Mouse (Mus musculus) hindbrain, embryonic 16.5 days (tissue): Measurements from ENCODE around the gene 1700025C18Rik. TPM values are rescaled to one million over a fixed set of nuclear protein-coding genes. Genes with fewer than 3 reads are reported as not detected.

Experiments
- ATAC-seq: fragments of 200-750 bp; cut with Nextera tagmentation; 2 replicates; pipeline ENCODE4 v1.8.0; 2017; ENCODE audit warnings: moderate TSS enrichment, moderate library complexity
- H3K27ac ChIP-seq: fragments of 300-500 bp; sonication (generic); 2 replicates; pipeline ENCODE4 v1.5.1; 2014; ENCODE audit warnings: low read depth, mild to moderate bottlenecking, control low read depth, low read length, moderate library complexity
- H3K27me3 ChIP-seq: fragments of 300-500 bp; sonication (generic); replicated peaks from 2 replicates; pipeline ENCODE4 v1.6.1; 2014; ENCODE audit warnings: low read length; ENCODE audit not compliant: control insufficient read depth, insufficient read depth
- H3K36me3 ChIP-seq: fragments of 300-500 bp; sonication (generic); 2 replicates; pipeline ENCODE4 v1.6.1; 2014; ENCODE audit warnings: mild to moderate bottlenecking, low read length, moderate library complexity, mixed read lengths; ENCODE audit not compliant: control insufficient read depth, insufficient read depth
- H3K4me1 ChIP-seq: fragments of 300-500 bp; sonication (generic); 2 replicates; pipeline ENCODE4 v1.6.1; 2014; ENCODE audit warnings: low read depth, low read length; ENCODE audit not compliant: control insufficient read depth, insufficient read depth
- H3K4me2 ChIP-seq: fragments of 300-500 bp; sonication (generic); 2 replicates; pipeline ENCODE4 v1.6.1; 2014; ENCODE audit warnings: mild to moderate bottlenecking, low read length, control low read depth, moderate library complexity
- H3K4me3 ChIP-seq: fragments of 300-500 bp; sonication (generic); 2 replicates; pipeline ENCODE4 v1.5.1; 2014; ENCODE audit warnings: mild to moderate bottlenecking, low read length, control low read depth, moderate library complexity
- H3K9ac ChIP-seq: fragments of 300-500 bp; sonication (generic); 2 replicates; pipeline ENCODE4 v1.6.1; 2014; ENCODE audit warnings: low read depth, mild to moderate bottlenecking, control low read depth, low read length, moderate library complexity
- H3K9me3 ChIP-seq: fragments of 300-500 bp; sonication (generic); 2 replicates; pipeline ENCODE4 v1.6.1; 2014; ENCODE audit warnings: mild to moderate bottlenecking, low read length, moderate library complexity; ENCODE audit not compliant: control insufficient read depth
- WGBS: fragments of 180-500 bp; shearing (Covaris S2); extraction: QIAGEN DNeasy Blood & Tissue Kit; methylation state at CpG from one replicate; pipeline ENCODE4 v1.1.7; 2014; 5-methylcytosine and 5-hydroxymethylcytosine counted together
- polyA plus RNA-seq: library from polyadenylated mRNA; unstranded; fragments of >200 nt; fragmentation: Nextera tagmentation; extraction: Ambion mirVana; gene quantifications from 2 replicates; pipeline ENCODE4 v1.2.1, GENCODE M21; 2015

1700025C18Rik gene
- polyA plus RNA-seq, 1 experiment from 2014 or later, result not detected

DNA sequence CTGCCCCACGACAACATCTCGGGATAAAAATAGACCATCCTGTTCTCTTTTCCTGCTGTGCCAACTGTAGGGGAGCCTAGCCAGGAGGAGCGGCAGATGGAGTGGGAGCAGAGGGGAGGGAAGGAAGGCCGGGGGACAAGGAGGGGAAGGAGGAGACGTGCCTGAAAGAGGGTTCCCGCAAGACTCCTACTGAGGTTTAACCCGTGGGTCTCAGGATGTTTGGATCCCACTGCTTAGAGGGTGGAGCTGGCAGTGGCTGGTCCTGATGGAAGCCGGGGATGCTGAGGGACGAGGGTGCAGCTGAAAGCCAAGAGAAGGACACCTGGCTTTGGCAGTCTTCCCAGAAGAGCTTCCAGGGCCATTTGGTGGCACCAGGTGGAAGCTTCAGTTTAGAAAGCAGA lies 17.2 kb downstream of the 1700025C18Rik start:
- Histone ChIP-seq H3K9me3 (no peaks in the 10 kb centered on the region), H3K36me3 (no peaks in the 10 kb centered on the region), H3K27me3 (peaks cover 14% of the 10 kb centered on the region), H3K27ac (no peak overlapping the region; the same call in 1 of the 2 replicates), H3K4me2 (peak overlapping the region; percentile 19; the same call in 1 of the 2 replicates), H3K4me1 (peaks cover 46% of the 10 kb centered on the region), H3K9ac (no peak overlapping the region; the same call in 1 of the 2 replicates), H3K4me3 (no peak overlapping the region)
- ATAC-seq, result no peak
- 21% methylated on average over 9 of the region's 9 CpGs for WGBS

DNA sequence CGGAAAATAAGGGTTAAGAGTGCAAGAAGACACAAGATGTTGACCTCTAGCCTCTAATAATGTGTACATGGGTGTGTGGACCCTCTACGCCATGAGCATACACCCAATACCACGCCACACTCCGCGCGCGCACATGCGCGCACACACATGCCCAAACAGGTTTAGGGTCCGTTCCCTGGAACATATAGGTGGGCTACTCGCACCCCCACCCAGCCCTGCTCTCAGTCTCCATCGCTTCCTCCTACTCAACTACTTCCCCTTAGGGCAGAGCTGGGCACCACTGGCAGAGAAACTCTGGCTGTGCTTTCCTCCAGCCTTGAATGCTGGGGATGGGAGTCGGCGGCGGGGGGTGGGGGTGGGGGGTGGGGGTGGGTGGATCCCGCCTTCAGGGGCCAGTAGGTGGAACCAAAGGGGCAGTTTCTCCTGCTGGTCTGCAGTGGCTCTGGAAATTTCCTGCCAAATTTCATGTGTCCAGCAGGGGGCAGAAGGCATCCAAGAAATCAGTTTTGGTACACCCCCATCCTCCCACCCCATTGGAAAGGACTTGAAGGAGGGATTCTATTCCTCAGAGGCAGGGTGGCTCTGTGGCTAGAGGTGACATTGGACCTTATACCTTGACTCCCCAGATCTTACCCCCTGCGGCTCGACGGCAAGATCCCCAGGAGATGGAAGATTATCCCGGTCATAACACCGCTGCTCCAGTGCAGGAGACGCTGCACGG lies 20.3 kb downstream of the 1700025C18Rik start:
- H3K36me3 ChIP-seq, result no peaks in the 10 kb centered on the region
- H3K9ac ChIP-seq, result peak overlapping the region; percentile 18; the same call in 1 of the 2 replicates
- H3K4me3 ChIP-seq, result no peak overlapping the region; the same call in 1 of the 2 replicates
- no peak overlapping the region for H3K27ac ChIP-seq
- ATAC-seq, result no peak; the same call in 1 of the 2 replicates
- peaks cover 7% of the 10 kb centered on the region for H3K27me3 ChIP-seq
- H3K9me3 ChIP-seq, result no peaks in the 10 kb centered on the region
- peak overlapping the region; percentile 46 for H3K4me2 ChIP-seq
- peaks cover 27% of the 10 kb centered on the region for H3K4me1 ChIP-seq
- WGBS, result 21% methylated on average over 23 of the region's 23 CpGs

DNA sequence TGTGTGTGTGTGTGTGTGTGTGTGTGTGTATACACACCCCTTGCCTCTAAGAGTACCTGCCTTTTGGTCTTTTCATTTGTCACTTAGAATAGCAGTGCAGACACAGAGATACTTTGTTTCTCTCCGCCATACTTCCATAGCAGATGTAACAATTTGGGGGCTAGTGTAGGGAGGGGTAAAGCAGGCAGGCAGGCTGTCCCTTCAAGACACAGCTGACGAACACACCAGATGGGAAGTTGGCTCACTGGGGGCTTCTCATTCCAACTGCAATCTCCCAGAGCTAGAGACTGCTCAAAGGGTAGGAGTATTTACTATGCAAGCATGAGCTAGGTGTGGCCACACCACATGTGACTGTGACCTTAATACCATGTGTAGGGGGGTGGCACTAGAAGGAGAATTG lies 21.7 kb downstream of the 1700025C18Rik start:
- Histone ChIP-seq H3K4me1 (peaks cover 17% of the 10 kb centered on the region), H3K9me3 (no peaks in the 10 kb centered on the region), H3K36me3 (no peaks in the 10 kb centered on the region), H3K27ac (no peak overlapping the region), H3K4me3 (no peak overlapping the region), H3K9ac (no peak overlapping the region), H3K27me3 (peaks cover 3% of the 10 kb centered on the region; the same call in 1 of the 2 replicates), H3K4me2 (no peak overlapping the region)
- WGBS, result 56% methylated on average over 2 of the region's 2 CpGs
- no peak for ATAC-seq

DNA sequence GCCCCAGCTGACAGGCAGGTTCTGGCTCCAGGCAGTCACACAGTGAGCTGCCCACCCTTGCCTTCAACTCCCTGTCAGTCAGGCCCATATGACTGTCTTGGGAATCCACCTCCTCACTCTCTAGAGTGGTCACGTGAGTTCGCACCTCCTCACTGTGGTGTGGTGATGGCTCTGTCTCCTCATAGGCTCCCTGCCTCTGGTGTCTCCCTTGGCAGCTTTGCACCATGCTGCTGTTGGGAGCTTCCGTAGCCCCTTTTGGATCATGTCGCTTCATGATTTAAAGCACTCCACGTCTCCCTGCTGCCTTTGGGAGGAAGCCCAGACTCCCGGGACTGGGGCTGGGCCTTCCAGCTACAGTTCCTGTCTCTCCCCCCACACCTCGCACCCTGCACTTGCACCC lies 26.1 kb downstream of the 1700025C18Rik start:
- no peak overlapping the region for H3K9ac ChIP-seq
- H3K4me3 ChIP-seq, result no peak overlapping the region
- no peak overlapping the region for H3K27ac ChIP-seq
- no peak for ATAC-seq
- H3K36me3 ChIP-seq, result no peaks in the 10 kb centered on the region
- H3K4me2 ChIP-seq, result no peak overlapping the region
- WGBS, result 61% methylated on average over 7 of the region's 7 CpGs
- no peaks in the 10 kb centered on the region for H3K4me1 ChIP-seq
- no peaks in the 10 kb centered on the region for H3K9me3 ChIP-seq
- 0 out of 2 replicates have a peak, but pooled peaks cover under 1% of the 10 kb centered on the region for H3K27me3 ChIP-seq

DNA sequence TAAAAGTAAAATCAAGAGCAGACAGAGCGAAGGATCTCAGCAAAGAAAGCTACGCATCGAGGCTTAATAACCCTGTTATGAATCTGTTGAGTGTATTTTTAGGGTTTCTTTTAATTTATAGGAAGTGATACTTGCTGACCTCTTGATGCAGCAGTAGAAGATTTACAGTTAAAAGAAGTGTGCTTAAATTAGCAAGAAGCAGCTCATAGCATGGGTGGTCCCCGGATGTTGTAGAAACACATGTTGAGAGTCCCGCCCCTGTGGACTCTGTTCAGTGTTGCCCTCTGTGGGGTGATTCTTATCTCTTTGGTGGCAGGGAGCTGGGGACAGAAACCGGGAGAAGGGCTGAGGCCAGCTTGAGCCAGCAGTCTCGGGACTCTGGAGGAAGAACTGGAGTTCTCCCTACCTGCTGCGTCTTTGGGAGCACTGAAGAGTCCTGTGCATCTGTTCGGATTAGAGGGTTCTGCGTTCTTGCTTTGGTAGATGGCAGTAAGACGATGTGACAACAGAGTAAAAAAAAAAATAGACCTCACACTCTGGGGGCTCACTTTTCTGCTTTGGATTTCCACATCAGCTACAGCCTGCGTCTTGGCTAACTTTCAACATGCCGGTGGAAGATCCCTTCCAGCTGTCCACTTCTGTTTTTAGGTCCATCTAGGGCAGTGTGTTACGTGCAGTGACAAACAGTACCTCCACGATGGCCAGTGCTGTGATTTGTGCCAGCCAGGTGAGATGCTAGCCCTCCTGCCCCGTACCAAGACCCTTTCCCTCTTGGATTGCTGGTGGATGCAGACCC lies 28.7 kb downstream of the 1700025C18Rik start:
- no peak overlapping the region for H3K9ac ChIP-seq
- H3K36me3 ChIP-seq, result no peaks in the 10 kb centered on the region
- no peaks in the 10 kb centered on the region for H3K9me3 ChIP-seq
- WGBS, result 83% methylated on average over 16 of the region's 16 CpGs
- H3K4me2 ChIP-seq, result no peak overlapping the region
- no peak for ATAC-seq
- H3K27ac ChIP-seq, result no peak overlapping the region
- no peak overlapping the region for H3K4me3 ChIP-seq
- H3K4me1 ChIP-seq, result no peaks in the 10 kb centered on the region
- no peaks in the 10 kb centered on the region for H3K27me3 ChIP-seq

DNA sequence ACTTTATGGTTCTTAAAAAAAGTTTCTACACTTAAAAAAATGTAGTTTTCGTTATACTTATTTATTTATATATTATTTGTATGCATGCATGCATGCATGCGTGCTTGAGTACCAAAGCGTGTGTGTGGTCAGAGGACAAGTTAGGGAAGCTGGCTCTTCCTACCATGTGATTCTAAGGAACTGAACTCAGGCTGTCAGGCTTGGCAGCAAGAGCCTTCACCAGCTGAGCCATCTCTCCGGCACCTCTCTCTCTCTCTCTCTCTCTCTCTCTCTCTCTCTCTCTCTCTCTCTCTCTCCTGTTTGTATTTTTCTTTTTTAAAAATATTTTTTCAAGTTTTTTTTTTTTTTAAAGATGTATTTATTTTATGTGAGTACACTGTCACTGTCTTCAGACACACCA lies 30.6 kb downstream of the 1700025C18Rik start:
- no peaks in the 10 kb centered on the region for H3K4me1 ChIP-seq
- no peak overlapping the region for H3K4me2 ChIP-seq
- ATAC-seq, result no peak
- H3K4me3 ChIP-seq, result no peak overlapping the region
- H3K9me3 ChIP-seq, result no peaks in the 10 kb centered on the region
- no peaks in the 10 kb centered on the region for H3K27me3 ChIP-seq
- no peaks in the 10 kb centered on the region for H3K36me3 ChIP-seq
- H3K9ac ChIP-seq, result no peak overlapping the region
- H3K27ac ChIP-seq, result no peak overlapping the region
- WGBS, result 85% methylated on average over 4 of the region's 4 CpGs

DNA sequence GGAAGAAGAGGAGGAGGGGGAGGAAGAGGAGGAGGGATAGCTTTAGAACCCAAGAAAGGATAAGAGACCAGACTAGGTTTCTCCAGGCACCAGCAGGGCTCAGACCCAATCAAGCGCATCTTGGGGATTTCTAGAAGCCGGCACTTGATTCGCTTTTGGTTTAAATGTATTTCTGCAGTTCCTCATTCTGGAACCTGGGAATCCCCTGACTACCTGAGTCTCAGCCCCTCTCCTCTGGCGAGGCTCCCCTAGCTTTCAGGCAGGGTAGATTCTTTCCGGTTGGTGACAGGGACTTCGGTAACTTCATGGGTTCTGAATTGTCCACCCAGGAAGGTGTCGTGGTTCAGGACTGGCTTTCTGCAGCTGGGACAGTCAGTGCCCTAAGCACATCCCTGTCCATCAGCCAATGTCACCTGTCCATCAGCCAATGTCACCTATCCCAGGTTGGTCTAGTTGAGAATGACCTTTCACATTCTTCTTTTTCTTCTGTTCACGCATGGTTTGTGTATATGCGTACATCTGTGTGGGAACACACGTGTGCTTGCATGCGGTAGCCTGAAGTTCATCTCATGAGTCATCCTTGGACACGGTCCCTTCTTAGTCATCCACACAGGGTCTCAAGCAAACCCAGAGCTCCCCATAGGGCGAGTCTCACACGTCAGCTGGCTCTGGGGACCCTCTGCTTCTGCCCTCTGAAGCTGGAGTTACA lies 34.0 kb downstream of the 1700025C18Rik start:
- Histone ChIP-seq H3K9ac (no peak overlapping the region), H3K4me2 (no peak overlapping the region), H3K27ac (no peak overlapping the region), H3K27me3 (no peaks in the 10 kb centered on the region), H3K4me3 (no peak overlapping the region), H3K4me1 (no peaks in the 10 kb centered on the region), H3K36me3 (no peaks in the 10 kb centered on the region), H3K9me3 (no peaks in the 10 kb centered on the region)
- ATAC-seq, result no peak
- WGBS, result 89% methylated on average over 14 of the region's 14 CpGs

DNA sequence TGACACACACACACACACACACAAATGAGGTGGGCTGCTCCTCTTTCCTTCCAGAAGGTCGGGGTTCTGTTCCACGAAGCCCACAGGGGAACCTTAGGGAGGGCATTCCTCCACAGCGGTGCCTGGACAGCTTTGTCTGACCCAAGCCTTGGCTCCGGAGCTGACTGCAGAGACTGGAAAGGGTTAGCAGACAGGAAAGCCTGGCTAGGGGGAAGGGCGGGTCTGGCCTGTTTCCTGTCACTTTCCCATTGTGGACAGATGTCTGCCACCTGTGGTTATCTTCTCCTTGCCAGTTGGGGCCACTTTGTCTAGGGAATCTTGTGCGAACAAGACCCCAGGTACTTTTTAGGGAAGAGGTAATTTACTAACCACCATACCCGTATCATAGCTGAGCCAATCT lies 34.6 kb downstream of the 1700025C18Rik start:
- H3K9me3 ChIP-seq, result no peaks in the 10 kb centered on the region
- no peak overlapping the region for H3K9ac ChIP-seq
- no peaks in the 10 kb centered on the region for H3K27me3 ChIP-seq
- H3K36me3 ChIP-seq, result no peaks in the 10 kb centered on the region
- H3K4me2 ChIP-seq, result peak overlapping the region; percentile 47
- no peak overlapping the region for H3K27ac ChIP-seq
- no peaks in the 10 kb centered on the region for H3K4me1 ChIP-seq
- WGBS, result 11% methylated on average over 7 of the region's 7 CpGs
- peak overlapping the region; percentile 26 for H3K4me3 ChIP-seq
- 0 out of 2 replicates have a peak, but pooled peaks have one; percentile 50 for ATAC-seq
